Mouse (Mus musculus) limb, embryonic 14.5 days (tissue): ENCODE results near the gene Caprin2. TPM values are rescaled to one million over a fixed set of nuclear protein-coding genes. Genes with fewer than 3 reads are reported as not detected.
A peak's percentile ranks its signal among the peaks of the same experiment; 100 is the strongest.

Source experiments
- ATAC-seq: fragments of 200-750 bp; cut with Nextera tagmentation; 2 replicates; pipeline ENCODE4 v1.8.0; 2017; ENCODE audit warnings: low read depth, moderate number of reproducible peaks, moderate TSS enrichment; ENCODE audit not compliant: low FRiP score
- DNase-seq: peaks from one replicate; pipeline ENCODE4 v3.0.0-alpha.2; 2015; ENCODE audit warnings: low spot score
- H3K27ac ChIP-seq: fragments of 300-500 bp; sonication (generic); replicated peaks from 2 replicates; pipeline ENCODE4 v1.5.1; 2014; ENCODE audit warnings: low read depth, mild to moderate bottlenecking, low read length, moderate library complexity, mixed read lengths
- H3K27me3 ChIP-seq: fragments of 300-500 bp; sonication (generic); 2 replicates; pipeline ENCODE4 v1.6.1; 2014; ENCODE audit warnings: low read length, mixed read lengths; ENCODE audit not compliant: control insufficient read depth, insufficient read depth
- H3K36me3 ChIP-seq: fragments of 300-500 bp; sonication (generic); 2 replicates; pipeline ENCODE4 v1.6.1; 2014; ENCODE audit warnings: mild to moderate bottlenecking, low read length, moderate library complexity, mixed read lengths; ENCODE audit not compliant: control insufficient read depth, insufficient read depth
- H3K4me1 ChIP-seq: fragments of 300-500 bp; sonication (generic); 2 replicates; pipeline ENCODE4 v1.6.1; 2014; ENCODE audit warnings: antibody characterized with exemption, low read length, mixed read lengths; ENCODE audit not compliant: control insufficient read depth, insufficient read depth
- H3K4me2 ChIP-seq: fragments of 300-500 bp; sonication (generic); replicated peaks from 2 replicates; pipeline ENCODE4 v1.6.1; 2014; ENCODE audit warnings: low read depth, mild to moderate bottlenecking, low read length, moderate library complexity; ENCODE audit not compliant: severe bottlenecking
- H3K4me3 ChIP-seq: fragments of 300-500 bp; sonication (generic); replicated peaks from 2 replicates; pipeline ENCODE4 v1.5.1; 2014; ENCODE audit warnings: low read length
- H3K9ac ChIP-seq: fragments of 300-500 bp; sonication (generic); 2 replicates; pipeline ENCODE4 v1.6.1; 2014; ENCODE audit warnings: mild to moderate bottlenecking, low read depth, low read length, moderate library complexity; ENCODE audit not compliant: severe bottlenecking
- H3K9me3 ChIP-seq: fragments of 300-500 bp; sonication (generic); 2 replicates; pipeline ENCODE4 v1.6.1; 2016; ENCODE audit warnings: low read length; ENCODE audit not compliant: control insufficient read depth
- POLR2A ChIP-seq: fragments of 200-500 bp; IDR thresholded peaks from 2 replicates; pipeline ENCODE4 v1.8.0; 2012; ENCODE audit warnings: inconsistent platforms, mild to moderate bottlenecking, moderate library complexity, borderline replicate concordance; ENCODE audit not compliant: insufficient read depth, insufficient read length; ENCODE audit errors: extremely low read depth
- WGBS: fragments of 180-500 bp; shearing (Covaris S2); extraction: QIAGEN DNeasy Blood & Tissue Kit; methylation state at CpG from one replicate; pipeline ENCODE4 v1.1.7; 2014; 5-methylcytosine and 5-hydroxymethylcytosine counted together
- polyA plus RNA-seq, 2 experiments: library from polyadenylated mRNA; depleted of rRNA in 1 of 2; stranded (reverse) in 1 of 2; unstranded in 1 of 2; fragments of >200 nt; fragmentation: Nextera tagmentation in 1 of 2; extraction: Ambion mirVana in 1 of 2; gene quantifications; 2 replicates each; pipeline versions ENCODE4 v1.2.1 to v1.2.3; 2012 to 2014

Gene Caprin2
- polyA plus RNA-seq, 2 experiments: 8.9 to 33.3 TPM

GRCm38 (mm10) chr6:148838460-148838859 is 57.6 kb downstream of the Caprin2 start:
- Histone ChIP-seq H3K27ac (no peak overlapping the region), H3K27me3 (no peaks in the 10 kb centered on the region), H3K4me1 (no peaks in the 10 kb centered on the region), H3K9ac (no peak overlapping the region), H3K4me3 (no peak overlapping the region), H3K9me3 (no peaks in the 10 kb centered on the region), H3K4me2 (no peak overlapping the region), H3K36me3 (no peaks in the 10 kb centered on the region)
- no peak for TF ChIP-seq POLR2A
- ATAC-seq (no peak), DNase-seq (no peak)

- no peak for ATAC-seq
- Histone ChIP-seq H3K9ac (peak overlapping the region; percentile 73; the same call in 1 of the 2 replicates), H3K36me3 (no peaks in the 10 kb centered on the region), H3K27ac (peak overlapping the region; percentile 44; the same call in 1 of the 2 replicates), H3K27me3 (no peaks in the 10 kb centered on the region), H3K9me3 (no peaks in the 10 kb centered on the region), H3K4me2 (peak overlapping the region; percentile 77), H3K4me3 (peak overlapping the region; percentile 84), H3K4me1 (peaks cover 11% of the 10 kb centered on the region)
- no peak for DNase-seq
- no peak for TF ChIP-seq POLR2A
- 26% methylated on average over 3 of the region's 3 CpGs for WGBS
Measured at GRCm38 (mm10) chr6:148831728-148832121, 64.3 kb downstream of the Caprin2 start.

DNA sequence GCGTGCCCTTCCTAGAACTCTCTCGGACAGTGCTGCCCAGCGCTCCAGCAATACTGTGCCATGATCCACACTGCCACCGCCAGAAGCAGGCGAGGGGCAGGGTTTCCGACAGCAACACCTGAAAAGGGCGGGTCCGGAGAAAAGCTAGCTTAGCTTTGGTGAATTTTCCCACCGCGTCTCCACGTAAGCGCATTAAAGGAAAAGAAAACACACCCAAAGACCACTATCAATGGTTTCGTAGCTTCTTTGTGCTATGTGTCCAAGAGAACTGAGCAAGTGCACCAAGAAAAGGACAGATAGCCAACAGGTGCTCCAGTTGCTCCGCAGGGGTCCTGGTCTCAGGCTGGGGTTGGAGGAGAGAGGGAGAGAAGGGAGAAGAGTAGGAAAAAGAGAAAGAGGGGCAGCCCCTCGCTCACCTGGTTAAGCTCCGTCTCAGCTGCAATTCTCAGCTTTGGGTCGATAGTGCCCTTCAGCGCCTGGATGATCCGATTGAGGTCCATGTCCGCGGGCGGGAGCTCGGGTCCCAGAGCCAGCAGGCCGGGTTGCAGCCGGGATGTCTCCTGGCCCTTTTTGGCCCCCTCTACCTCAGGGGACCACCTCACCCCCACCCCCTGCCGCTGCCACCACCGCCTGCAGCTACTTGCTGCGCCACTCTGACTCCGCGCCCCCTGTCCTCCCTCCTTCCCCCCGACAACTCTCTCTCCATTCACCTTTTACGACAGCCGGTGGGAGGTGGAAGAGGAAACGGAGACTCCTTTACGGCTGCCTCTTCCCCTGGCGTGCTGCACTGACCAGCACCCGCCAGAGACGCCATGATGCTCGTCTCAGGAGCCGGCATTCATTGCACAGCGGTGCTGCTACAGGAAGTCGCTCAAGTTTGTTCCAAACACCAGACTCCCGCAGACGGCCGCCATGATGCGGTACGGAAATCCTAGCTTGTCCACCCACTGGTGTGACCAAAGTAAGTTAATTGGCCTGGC is 65.0 kb downstream of the Caprin2 start, which contains the start of gene Ipo8:
TSS of gene Ipo8 (minus strand) at position 720 of the 980 bp plus-strand sequence.
- DNase-seq (peak; percentile 98), ATAC-seq (peak; percentile 98)
- no peaks in the 10 kb centered on the region for H3K9me3 ChIP-seq
- peak within 1 kb of the TSS; percentile 84 for H3K4me3 ChIP-seq
- H3K36me3 ChIP-seq: no peaks in the 10 kb centered on the region
- peak; percentile 86; the same call in 1 of the 2 replicates for TF ChIP-seq POLR2A
- no peaks in the 10 kb centered on the region for H3K27me3 ChIP-seq
- H3K4me1 ChIP-seq: peaks cover 11% of the 10 kb centered on the region
- peak within 1 kb of the TSS; percentile 44; the same call in 1 of the 2 replicates for H3K27ac ChIP-seq
- peak within 1 kb of the TSS; percentile 73 for H3K9ac ChIP-seq
- H3K4me2 ChIP-seq: peak within 1 kb of the TSS; percentile 77
- under 1% methylated on average over 38 of the region's 47 CpGs for WGBS

DNA sequence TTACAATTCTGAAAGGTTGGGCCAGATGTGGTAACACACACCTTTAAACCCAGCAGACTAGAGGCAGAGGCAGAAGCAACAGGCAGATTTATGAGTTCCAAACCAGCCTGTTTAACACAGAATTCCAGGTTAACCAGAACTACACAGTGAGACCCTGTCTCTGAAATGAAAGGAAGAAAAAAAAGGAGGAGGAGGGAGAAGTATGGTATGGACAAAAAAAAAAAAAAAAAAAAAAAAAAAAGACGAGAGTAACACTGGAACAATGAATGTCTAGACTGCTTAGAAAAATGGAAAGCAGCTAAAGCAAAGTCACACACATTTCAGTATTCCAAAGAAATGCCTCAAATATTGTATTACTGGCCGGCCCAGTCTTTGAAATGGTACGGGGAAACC is 65.7 kb downstream of the Caprin2 start:
- no peak for DNase-seq
- Histone ChIP-seq H3K9me3 (no peaks in the 10 kb centered on the region), H3K4me2 (peak overlapping the region; percentile 77), H3K9ac (peak overlapping the region; percentile 73), H3K27ac (no peak overlapping the region), H3K36me3 (no peaks in the 10 kb centered on the region), H3K27me3 (no peaks in the 10 kb centered on the region), H3K4me1 (peaks cover 11% of the 10 kb centered on the region), H3K4me3 (peak overlapping the region; percentile 84)
- ATAC-seq: no peak
- TF ChIP-seq POLR2A: no peak
- WGBS: 0% methylated on average over 2 of the region's 3 CpGs

- Histone ChIP-seq H3K27ac (no peak overlapping the region), H3K9me3 (no peaks in the 10 kb centered on the region), H3K27me3 (no peaks in the 10 kb centered on the region), H3K4me1 (peaks cover 8% of the 10 kb centered on the region; the same call in 1 of the 2 replicates), H3K4me2 (no peak overlapping the region), H3K9ac (no peak overlapping the region), H3K36me3 (peaks cover 17% of the 10 kb centered on the region; the same call in 1 of the 2 replicates), H3K4me3 (no peak overlapping the region)
- WGBS: 67% methylated on average over 4 of the region's 4 CpGs
- no peak for ATAC-seq
- no peak for DNase-seq
- no peak for TF ChIP-seq POLR2A
Measured at GRCm38 (mm10) chr6:148826119-148826518, 69.9 kb downstream of the Caprin2 start.
